In the genomic region with DNA sequence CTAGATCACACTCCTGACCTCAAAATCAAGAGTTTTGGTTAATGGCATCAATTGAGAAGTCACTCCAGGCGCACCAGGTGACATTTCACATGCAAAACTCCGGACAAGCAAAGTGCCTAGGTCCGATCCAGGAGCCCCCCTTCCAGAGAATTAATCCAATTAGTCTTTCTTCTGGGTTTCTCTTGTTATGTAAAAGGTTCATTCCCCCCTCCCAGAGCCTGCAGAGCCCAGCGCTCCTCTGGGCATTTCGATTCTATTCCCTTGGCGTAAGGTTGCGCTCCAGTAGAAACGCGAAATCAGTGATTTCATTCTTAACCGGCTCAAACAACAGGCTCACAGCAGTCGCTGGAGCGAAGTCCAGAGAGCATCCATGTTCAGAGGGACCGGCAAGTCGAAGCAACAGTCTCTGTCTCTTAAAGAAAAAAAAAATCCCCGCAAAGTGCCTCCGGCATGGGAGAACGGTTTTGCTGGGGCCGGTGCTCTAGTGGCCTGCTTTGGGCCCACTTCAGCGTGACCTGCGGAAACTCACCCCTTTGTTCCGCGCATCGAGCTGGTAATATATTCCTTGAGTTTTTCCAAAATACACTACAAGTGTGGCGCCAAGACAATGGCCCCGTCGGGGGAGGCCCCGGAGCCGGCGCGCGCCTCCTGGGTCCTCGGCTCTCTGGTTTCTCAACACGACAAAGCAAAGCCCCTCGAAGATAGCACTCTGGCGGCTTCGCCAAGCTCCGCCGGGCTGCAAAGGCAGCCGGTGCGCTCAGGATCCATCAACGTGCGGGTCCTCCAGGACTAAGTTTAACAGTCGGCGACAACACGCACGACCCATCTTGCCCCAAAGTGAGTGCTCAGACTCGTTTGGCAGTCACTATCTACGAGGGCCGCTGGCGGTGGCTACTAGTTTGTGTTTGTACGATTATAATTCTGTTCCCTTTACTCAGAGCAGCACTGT, we compare ENCODE assay signal across 8 mouse cellular contexts. TPM values are rescaled to one million over a fixed set of nuclear protein-coding genes. Genes with fewer than 3 reads are reported as not detected.
DNase-seq lines count a peak whose midpoint lies in the region; ATAC-seq and TF ChIP-seq lines count a peak whose summit lies in the region.

No protein-coding gene starts in this region.

- TF ChIP-seq POLR2A in brain, embryonic 14.5 days (IDR thresholded peaks at IDR 0.05; ENCODE audit: borderline replicate concordance, extremely low read depth, insufficient read depth, insufficient read length, poor library complexity, severe bottlenecking) = no peak

- peaks cover 94% of the 10 kb centered on the region for H3K27me3 ChIP-seq in heart, embryonic 16.5 days (ENCODE audit: control insufficient read depth, insufficient read depth, low read length)
- peaks cover 58% of the 10 kb centered on the region for H3K27me3 ChIP-seq in hindbrain, embryonic 13.5 days
- H3K27me3 ChIP-seq in midbrain, embryonic 11.5 days (ENCODE audit: control insufficient read depth, insufficient read depth, low read length) = peaks cover 9% of the 10 kb centered on the region; the same call in 1 of the 2 replicates

- no peak overlapping the region for H3K27ac ChIP-seq in heart, embryonic 16.5 days (ENCODE audit: low read length)
- H3K27ac ChIP-seq in hindbrain, embryonic 13.5 days = peak overlapping the region; percentile 90
- H3K27ac ChIP-seq in midbrain, embryonic 11.5 days (ENCODE audit: low read depth, low read length) = peak overlapping the region; percentile 86

- no peak for ATAC-seq in heart, embryonic 16.5 days (replicated peaks; ENCODE audit: extremely low read depth, insufficient read depth, low FRiP score)
- ATAC-seq in hindbrain, embryonic 13.5 days (ENCODE audit: low FRiP score) = no peak
- no peak for ATAC-seq in midbrain, embryonic 11.5 days (ENCODE audit: low FRiP score)
- ATAC-seq in cerebellum, adult (ENCODE audit: insufficient number of reproducible peaks, low FRiP score, low TSS enrichment) = no peak

- 3% methylated on average over 51 of the region's 51 CpGs for WGBS in heart, embryonic 16.5 days
- under 1% methylated on average over 51 of the region's 51 CpGs for WGBS in hindbrain, embryonic 13.5 days
- WGBS in midbrain, embryonic 11.5 days = under 1% methylated on average over 51 of the region's 51 CpGs

- DNase-seq in heart, adult 8-10 months (ENCODE audit: low spot score) = no peak
- peak; percentile 66 for DNase-seq in brain, embryonic 14.5 days (ENCODE audit: low read depth)
- DNase-seq in midbrain, embryonic 11.5 days (ENCODE audit: low spot score, missing footprints) = peak; percentile 97
- DNase-seq in cerebellum, postnatal 14 days = no peak
- DNase-seq in layer of hippocampus, adult 18-20 months (ENCODE audit: low spot score in 2 of 2) = no peak

- no peak for TF ChIP-seq CTCF in brain, embryonic 14.5 days (IDR thresholded peaks at IDR 0.05; ENCODE audit: borderline replicate concordance, extremely low read depth, insufficient read depth, insufficient read length)

- H3K36me3 ChIP-seq in heart, embryonic 16.5 days (ENCODE audit: control insufficient read depth, insufficient read depth) = no peaks in the 10 kb centered on the region
- no peaks in the 10 kb centered on the region for H3K36me3 ChIP-seq in hindbrain, embryonic 13.5 days
- no peaks in the 10 kb centered on the region for H3K36me3 ChIP-seq in midbrain, embryonic 11.5 days (ENCODE audit: control insufficient read depth, insufficient read depth, low read length)

- no peaks in the 10 kb centered on the region for H3K9me3 ChIP-seq in heart, embryonic 16.5 days (replicated peaks; ENCODE audit: control insufficient read depth, low read length)
- no peaks in the 10 kb centered on the region for H3K9me3 ChIP-seq in hindbrain, embryonic 13.5 days
- H3K9me3 ChIP-seq in midbrain, embryonic 11.5 days (ENCODE audit: control insufficient read depth, low read length) = no peaks in the 10 kb centered on the region

- H3K4me3 ChIP-seq in heart, embryonic 16.5 days (ENCODE audit: low read length) = peak overlapping the region; percentile 33
- H3K4me3 ChIP-seq in hindbrain, embryonic 13.5 days = peak overlapping the region; percentile 46
- peak overlapping the region; percentile 79 for H3K4me3 ChIP-seq in midbrain, embryonic 11.5 days (ENCODE audit: low read depth, low read length)

- peak overlapping the region; percentile 44 for H3K4me2 ChIP-seq in heart, embryonic 16.5 days (ENCODE audit: low read depth, low read length)
- peak overlapping the region; percentile 72 for H3K4me2 ChIP-seq in hindbrain, embryonic 13.5 days
- peak overlapping the region; percentile 90 for H3K4me2 ChIP-seq in midbrain, embryonic 11.5 days

- no peak overlapping the region for H3K9ac ChIP-seq in heart, embryonic 16.5 days (ENCODE audit: low read length)
- peak overlapping the region; percentile 79 for H3K9ac ChIP-seq in hindbrain, embryonic 13.5 days
- peak overlapping the region; percentile 94 for H3K9ac ChIP-seq in midbrain, embryonic 11.5 days (ENCODE audit: low read length)

- peaks cover 31% of the 10 kb centered on the region for H3K4me1 ChIP-seq in heart, embryonic 16.5 days (ENCODE audit: control insufficient read depth, insufficient read depth, low read length)
- peaks cover 84% of the 10 kb centered on the region for H3K4me1 ChIP-seq in hindbrain, embryonic 13.5 days (replicated peaks)
- H3K4me1 ChIP-seq in midbrain, embryonic 11.5 days (ENCODE audit: control insufficient read depth, insufficient read depth, low read length) = peaks cover 45% of the 10 kb centered on the region

RNA-seq across cellular contexts. Expression of a gene that starts 2.9 kb away (rescaled TPM):
- 0.04 TPM in 1 of 2 replicates, not detected in the other for polyA plus RNA-seq in heart, embryonic 16.5 days (2015; fragmentation: Nextera tagmentation; extraction: Ambion mirVana)
- total RNA-seq in heart, adult 8-10 months (2022) = not detected
- 20.4 and 27.9 TPM in 2 replicates for polyA plus RNA-seq in brain, embryonic 14.5 days (2012; rRNA removed)
- polyA plus RNA-seq in hindbrain, embryonic 13.5 days (2015; fragmentation: Nextera tagmentation; extraction: Ambion mirVana) = 25.1 and 25.9 TPM in 2 replicates
- polyA plus RNA-seq in midbrain, embryonic 11.5 days (2014; fragmentation: Nextera tagmentation; extraction: Ambion mirVana) = 64.7 and 68.0 TPM in 2 replicates
- 10 to 100 TPM in 1 of 2 experiments, 1 to 10 TPM in 1; 9.2 to 12.6 TPM for total RNA-seq in layer of hippocampus, adult 18-20 months (2021)

Comparison
In these comparisons a context has a peak if more than half of its experiments do, and no peak if none do; other contexts are left out.
1. DNase-seq: peak in brain, embryonic 14.5 days (single experiment) and midbrain, embryonic 11.5 days (single experiment); none in heart, adult 8-10 months (single experiment), cerebellum, postnatal 14 days (0 of 2) and layer of hippocampus, adult 18-20 months (0 of 2).
2. RNA of a gene that starts 2.9 kb away (polyA plus RNA-seq): 64.7 to 68.0 TPM in midbrain, embryonic 11.5 days, 20.4 to 27.9 TPM in brain, embryonic 14.5 days and 25.1 to 25.9 TPM in hindbrain, embryonic 13.5 days; 0.04 TPM in heart, embryonic 16.5 days; every median in the first group is over 10 times any median in the second.
3. Peak in every context shown above with its lines, with median percentiles within 50 percentile points of each other: H3K4me2 ChIP-seq and H3K4me3 ChIP-seq.